Mouse (Mus musculus): ENCODE measurements around the gene Edem3. TPM values are rescaled to one million over a fixed set of nuclear protein-coding genes. Genes with fewer than 3 reads are reported as not detected.

Gene Edem3
- polyA plus RNA-seq, 1 experiment from 2014 or later, result 15.7 TPM

DNA sequence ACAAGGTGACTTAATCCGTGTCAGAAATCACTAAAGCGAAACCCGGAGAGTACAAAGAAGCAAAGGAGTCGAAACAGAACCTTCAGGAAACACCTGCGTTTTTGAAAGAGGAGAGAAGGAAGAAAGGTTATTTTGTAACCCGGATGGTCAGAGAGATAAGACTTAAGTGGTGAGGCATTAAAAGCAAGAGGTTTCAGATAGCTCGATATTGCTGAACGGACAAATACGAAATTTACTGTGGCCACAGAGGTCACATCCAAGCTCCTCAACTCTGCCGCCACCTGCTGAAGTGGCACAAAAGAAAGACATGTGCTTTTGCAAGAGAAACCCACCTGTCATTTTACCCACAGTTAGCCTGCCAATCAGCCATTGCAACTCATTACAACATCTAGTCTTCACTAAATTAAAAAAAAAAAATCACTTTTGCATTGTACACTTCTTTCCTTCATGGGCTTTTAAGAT, 1.1 kb upstream of the Edem3 start:
- 56% methylated on average over 10 of the region's 10 CpGs for WGBS
- Histone ChIP-seq H3K4me3 (replicated peaks) (peak overlapping the region; percentile 90), H3K4me1 (peaks cover 6% of the 10 kb centered on the region), H3K9me3 (no peaks in the 10 kb centered on the region), H3K27me3 (replicated peaks) (no peaks in the 10 kb centered on the region), H3K27ac (0 out of 2 replicates have a peak overlapping the region, but pooled peaks have one; percentile 6), H3K4me2 (peak overlapping the region; percentile 49), H3K9ac (no peak overlapping the region), H3K36me3 (no peaks in the 10 kb centered on the region)
- ATAC-seq (ENCODE audit: insufficient read depth, low FRiP score, low read depth), result no peak

DNA sequence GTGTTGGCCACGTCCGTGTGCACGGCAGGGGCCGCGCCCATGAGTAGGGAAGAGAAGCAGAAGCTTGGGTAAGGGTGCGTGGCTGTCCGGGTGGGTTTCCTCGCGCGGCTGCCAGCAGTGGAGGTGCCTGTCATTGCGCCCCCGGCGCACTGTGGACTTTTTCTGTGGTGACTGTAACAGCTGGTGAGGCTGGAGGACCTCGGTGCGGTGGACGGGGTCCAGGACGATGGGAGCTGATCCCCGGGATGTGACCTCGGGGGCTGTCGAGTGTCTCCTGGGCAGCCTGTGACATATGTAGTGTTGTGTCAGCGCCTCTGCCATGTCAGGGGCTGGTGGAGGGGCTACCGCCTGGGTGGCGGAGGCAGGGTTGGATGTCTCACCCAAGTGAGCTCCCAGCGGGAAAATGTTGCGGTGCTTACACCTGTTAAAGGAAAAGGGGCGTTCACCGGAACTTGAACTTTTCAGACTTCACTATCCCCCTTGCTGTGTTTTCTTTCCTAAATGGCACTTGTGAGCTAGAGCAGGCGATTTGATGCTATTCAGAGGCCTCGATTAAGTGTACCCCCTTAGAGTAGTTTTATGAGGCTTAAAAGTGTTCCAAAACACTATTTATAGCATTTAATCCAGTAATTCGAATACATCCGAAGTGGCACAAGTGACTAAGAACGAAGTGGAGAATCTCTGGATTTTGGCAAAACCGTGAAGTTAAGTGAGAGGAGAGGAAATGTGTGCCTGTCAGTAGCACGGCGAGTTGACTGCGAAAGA, 671 bp downstream of the Edem3 start:
- no peak for ATAC-seq (ENCODE audit: insufficient read depth, low FRiP score, low read depth)
- Histone ChIP-seq H3K27ac (peak overlapping the region; percentile 80), H3K9ac (peak overlapping the region; percentile 67), H3K4me3 (replicated peaks) (peak overlapping the region; percentile 90), H3K27me3 (replicated peaks) (no peaks in the 10 kb centered on the region), H3K9me3 (no peaks in the 10 kb centered on the region), H3K4me1 (peaks cover 6% of the 10 kb centered on the region), H3K36me3 (0 out of 2 replicates have a peak, but pooled peaks cover 3% of the 10 kb centered on the region), H3K4me2 (peak overlapping the region; percentile 73)
- 5% methylated on average over 36 of the region's 36 CpGs for WGBS

DNA sequence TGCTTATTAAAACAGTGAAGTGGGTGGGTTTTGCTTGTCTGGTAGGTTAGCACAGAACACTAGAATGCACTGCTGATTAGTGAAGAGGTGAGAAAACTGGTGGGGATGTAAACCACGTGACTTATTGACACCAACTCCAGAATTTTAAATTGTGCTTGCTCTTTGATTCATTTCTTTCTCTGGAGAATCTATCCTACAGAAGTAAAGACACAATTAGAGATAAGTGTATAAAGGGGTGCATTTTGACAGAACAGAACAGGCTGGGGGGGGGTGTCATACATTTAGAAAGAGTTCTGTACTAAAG, 1.2 kb downstream of the Edem3 start:
- H3K9ac ChIP-seq, result 0 out of 2 replicates have a peak overlapping the region, but pooled peaks have one; percentile 67

DNA sequence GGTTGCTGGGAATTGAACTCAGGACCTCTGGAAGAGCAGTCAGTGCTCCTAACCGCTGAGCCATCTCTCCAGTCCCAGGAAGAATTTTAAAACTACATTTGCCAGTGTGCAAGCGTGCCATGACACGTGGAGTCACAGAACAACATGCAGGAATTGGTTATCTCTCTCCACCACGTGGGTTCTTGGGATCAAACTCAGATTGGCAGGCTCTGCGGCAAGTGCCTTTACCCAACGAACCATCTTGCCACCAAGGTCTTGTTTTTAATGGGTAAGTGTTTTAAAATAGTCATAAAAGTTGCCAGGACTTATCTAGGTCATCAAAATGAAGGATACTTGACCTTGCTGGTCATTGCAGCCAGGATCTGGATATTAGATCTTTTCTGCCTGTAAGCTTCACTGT, 3.1 kb downstream of the Edem3 start:
- H3K4me1 ChIP-seq, result peaks cover 6% of the 10 kb centered on the region
- WGBS, result 80% methylated on average over 6 of the region's 6 CpGs
- no peak for ATAC-seq (ENCODE audit: insufficient read depth, low FRiP score, low read depth)
- no peak overlapping the region for H3K27ac ChIP-seq
- H3K36me3 ChIP-seq, result 0 out of 2 replicates have a peak, but pooled peaks cover 9% of the 10 kb centered on the region
- no peaks in the 10 kb centered on the region for H3K27me3 ChIP-seq (replicated peaks)
- no peak overlapping the region for H3K4me3 ChIP-seq (replicated peaks)
- no peaks in the 10 kb centered on the region for H3K9me3 ChIP-seq
- no peak overlapping the region for H3K4me2 ChIP-seq
- H3K9ac ChIP-seq, result no peak overlapping the region

More for the DNA sequence above, 1.2 kb downstream of the Edem3 start:
- no peak for ATAC-seq (ENCODE audit: insufficient read depth, low FRiP score, low read depth)
- Histone ChIP-seq H3K27me3 (replicated peaks) (no peaks in the 10 kb centered on the region), H3K4me1 (peaks cover 6% of the 10 kb centered on the region), H3K4me3 (replicated peaks) (peak overlapping the region; percentile 90), H3K36me3 (0 out of 2 replicates have a peak, but pooled peaks cover 3% of the 10 kb centered on the region), H3K4me2 (peak overlapping the region; percentile 73), H3K9me3 (no peaks in the 10 kb centered on the region), H3K27ac (no peak overlapping the region)
- WGBS, result 31% methylated on average over 1 of the region's 1 CpGs

DNA sequence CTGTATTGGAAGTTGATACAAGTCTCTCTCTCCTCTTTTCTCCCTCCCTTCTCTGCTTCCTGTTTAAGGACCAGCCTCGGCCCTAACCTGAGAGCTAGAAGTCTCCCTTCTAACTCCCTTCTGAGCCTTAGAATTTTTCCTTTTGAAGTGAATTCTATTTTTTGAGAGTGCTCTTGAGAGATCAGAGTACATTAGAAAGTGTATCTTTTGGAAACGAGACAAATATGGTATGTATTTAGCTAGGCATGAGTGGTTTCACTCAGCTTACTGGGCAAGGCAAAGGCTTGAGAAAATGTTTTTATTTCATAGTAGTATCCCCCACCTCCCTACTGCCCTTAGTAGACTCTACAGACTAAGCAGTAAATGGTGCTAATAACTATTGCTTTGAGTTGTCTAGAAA, 3.8 kb downstream of the Edem3 start:
- Histone ChIP-seq H3K4me1 (peaks cover 6% of the 10 kb centered on the region), H3K9ac (no peak overlapping the region), H3K4me2 (no peak overlapping the region), H3K4me3 (replicated peaks) (no peak overlapping the region), H3K27me3 (replicated peaks) (no peaks in the 10 kb centered on the region), H3K27ac (no peak overlapping the region), H3K36me3 (0 out of 2 replicates have a peak, but pooled peaks cover 9% of the 10 kb centered on the region), H3K9me3 (no peaks in the 10 kb centered on the region)
- WGBS, result 60% methylated on average over 2 of the region's 2 CpGs
- no peak for ATAC-seq (ENCODE audit: insufficient read depth, low FRiP score, low read depth)

DNA sequence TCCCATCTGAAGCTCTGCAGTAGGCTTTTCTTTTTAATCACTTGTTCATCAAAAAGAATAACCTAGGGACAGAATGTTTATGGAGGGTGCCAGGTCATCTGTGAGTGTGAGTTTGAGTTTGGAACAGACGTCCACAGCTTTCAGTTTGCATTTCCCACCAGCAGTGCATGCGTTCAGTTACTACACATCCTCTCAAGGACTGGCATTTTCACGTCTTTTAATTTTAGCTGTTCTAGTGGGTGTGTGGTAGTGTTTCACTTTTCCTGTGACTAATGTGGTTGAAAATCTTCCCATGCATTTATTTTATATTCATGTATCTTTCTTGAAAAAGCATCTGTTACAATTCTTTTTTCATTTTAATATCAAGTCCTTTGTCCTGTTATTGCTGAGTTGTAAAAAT, 9.1 kb downstream of the Edem3 start:
- 65% methylated on average over 3 of the region's 3 CpGs for WGBS
- Histone ChIP-seq H3K9ac (no peak overlapping the region), H3K9me3 (no peaks in the 10 kb centered on the region), H3K4me2 (no peak overlapping the region), H3K27ac (no peak overlapping the region), H3K36me3 (0 out of 2 replicates have a peak, but pooled peaks cover 9% of the 10 kb centered on the region), H3K27me3 (replicated peaks) (no peaks in the 10 kb centered on the region), H3K4me1 (no peaks in the 10 kb centered on the region), H3K4me3 (replicated peaks) (no peak overlapping the region)
- ATAC-seq (ENCODE audit: insufficient read depth, low FRiP score, low read depth), result no peak

DNA sequence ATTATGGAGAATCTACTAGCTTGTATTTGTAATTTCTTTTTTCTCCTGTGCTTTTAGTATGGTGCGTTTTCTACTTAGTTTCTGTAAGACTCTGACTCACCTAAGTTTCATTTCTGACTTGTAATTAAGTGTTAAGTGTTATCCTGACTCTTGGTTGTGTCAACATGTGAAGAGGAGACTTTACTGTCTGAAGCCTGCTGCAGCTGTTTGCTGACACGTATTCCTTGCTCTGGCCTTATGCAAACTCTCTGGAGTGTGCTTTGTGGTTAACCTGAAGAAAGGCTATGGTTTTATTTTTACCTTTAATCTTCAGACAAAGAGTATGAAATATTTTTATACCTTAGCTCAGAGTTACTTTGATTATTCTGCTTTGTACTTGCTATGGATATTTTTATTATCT, 11.0 kb downstream of the Edem3 start:
- no peak overlapping the region for H3K4me3 ChIP-seq (replicated peaks)
- no peaks in the 10 kb centered on the region for H3K4me1 ChIP-seq
- H3K27me3 ChIP-seq (replicated peaks), result no peaks in the 10 kb centered on the region
- H3K9ac ChIP-seq, result no peak overlapping the region
- no peak for ATAC-seq (ENCODE audit: insufficient read depth, low FRiP score, low read depth)
- whole genome bisulfite sequencing, result 75% methylated on average over 2 of the region's 2 CpGs
- no peaks in the 10 kb centered on the region for H3K9me3 ChIP-seq
- peaks cover 9% of the 10 kb centered on the region; the same call in 1 of the 2 replicates for H3K36me3 ChIP-seq
- H3K27ac ChIP-seq, result no peak overlapping the region
- H3K4me2 ChIP-seq, result no peak overlapping the region

DNA sequence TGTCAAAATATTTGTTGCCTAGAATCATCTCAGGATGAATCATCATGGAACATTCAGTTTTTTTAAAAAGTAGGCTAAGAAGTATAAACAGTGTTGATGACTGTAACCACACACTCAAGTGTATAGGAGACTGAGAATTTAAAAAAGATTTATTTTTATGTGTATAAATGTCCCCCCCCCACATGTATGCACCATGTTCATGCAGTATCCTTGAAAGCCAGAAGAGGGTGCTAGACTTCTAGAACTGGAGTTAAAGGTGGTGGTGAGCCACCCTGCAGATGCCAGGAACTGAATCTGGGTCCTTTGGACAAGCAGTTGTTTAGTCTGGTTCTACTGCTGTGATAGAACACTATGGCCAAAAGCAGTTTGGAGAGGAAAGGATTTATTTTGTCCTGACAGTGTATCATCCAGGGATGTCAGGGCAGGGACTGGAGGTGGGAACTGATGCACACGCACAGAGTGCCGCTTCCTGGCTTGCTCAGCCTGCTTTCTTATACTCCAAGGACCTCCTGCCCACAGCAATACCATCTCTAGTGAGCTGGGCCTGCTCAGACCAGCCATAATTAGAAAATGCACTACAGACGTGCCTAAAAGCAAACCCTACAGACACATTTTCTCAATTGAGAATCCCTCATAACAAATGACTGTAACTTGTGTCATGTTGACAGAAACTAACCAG, 11.9 kb downstream of the Edem3 start:
- H3K27ac ChIP-seq, result no peak overlapping the region
- no peaks in the 10 kb centered on the region for H3K4me1 ChIP-seq
- H3K9ac ChIP-seq, result no peak overlapping the region
- no peak overlapping the region for H3K4me2 ChIP-seq
- H3K9me3 ChIP-seq, result no peaks in the 10 kb centered on the region
- peaks cover 8% of the 10 kb centered on the region; the same call in 1 of the 2 replicates for H3K36me3 ChIP-seq
- 84% methylated on average over 3 of the region's 3 CpGs for WGBS
- H3K4me3 ChIP-seq (replicated peaks), result no peak overlapping the region
- H3K27me3 ChIP-seq (replicated peaks), result no peaks in the 10 kb centered on the region
- ATAC-seq (ENCODE audit: insufficient read depth, low FRiP score, low read depth), result no peak

DNA sequence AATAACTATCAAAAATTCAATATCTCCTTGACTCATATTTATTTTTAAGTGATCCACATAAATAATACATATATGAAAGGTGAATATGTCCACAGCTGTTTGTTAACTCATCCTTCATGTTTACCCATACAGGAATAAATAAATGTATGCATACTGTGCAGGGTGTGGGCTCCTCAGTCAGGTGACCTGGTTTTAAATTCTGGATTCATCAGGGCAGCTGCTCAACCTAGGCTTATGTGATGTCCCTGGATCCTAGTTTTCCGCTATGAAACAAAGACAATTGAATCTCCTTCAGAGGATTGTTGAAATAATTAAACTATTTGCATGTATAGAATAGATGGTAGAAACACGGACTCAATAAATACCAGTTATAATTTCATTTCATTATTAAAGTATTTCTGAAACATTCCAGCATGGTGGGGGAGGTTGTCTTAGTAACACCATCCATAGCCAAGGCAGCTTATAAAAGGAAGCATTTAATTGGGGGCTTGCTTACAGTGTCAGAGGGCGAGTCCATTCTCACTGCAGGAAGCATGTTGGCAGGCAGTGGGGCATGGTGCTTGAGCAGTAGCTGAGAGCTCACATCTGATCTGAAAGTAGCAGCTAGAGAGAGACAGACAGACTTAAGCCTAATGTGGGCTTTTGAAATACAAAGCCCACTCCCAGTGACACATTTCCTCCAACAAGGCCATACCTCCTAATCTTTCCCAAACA, 14.2 kb downstream of the Edem3 start:
- H3K4me1 ChIP-seq, result no peaks in the 10 kb centered on the region
- H3K9ac ChIP-seq, result no peak overlapping the region
- WGBS, result 90% methylated on average over 3 of the region's 3 CpGs
- H3K27ac ChIP-seq, result no peak overlapping the region
- no peak overlapping the region for H3K4me3 ChIP-seq (replicated peaks)
- H3K36me3 ChIP-seq, result peaks cover 7% of the 10 kb centered on the region; the same call in 1 of the 2 replicates
- H3K9me3 ChIP-seq, result no peaks in the 10 kb centered on the region
- no peak overlapping the region for H3K4me2 ChIP-seq
- no peaks in the 10 kb centered on the region for H3K27me3 ChIP-seq (replicated peaks)
- no peak for ATAC-seq (ENCODE audit: insufficient read depth, low FRiP score, low read depth)

DNA sequence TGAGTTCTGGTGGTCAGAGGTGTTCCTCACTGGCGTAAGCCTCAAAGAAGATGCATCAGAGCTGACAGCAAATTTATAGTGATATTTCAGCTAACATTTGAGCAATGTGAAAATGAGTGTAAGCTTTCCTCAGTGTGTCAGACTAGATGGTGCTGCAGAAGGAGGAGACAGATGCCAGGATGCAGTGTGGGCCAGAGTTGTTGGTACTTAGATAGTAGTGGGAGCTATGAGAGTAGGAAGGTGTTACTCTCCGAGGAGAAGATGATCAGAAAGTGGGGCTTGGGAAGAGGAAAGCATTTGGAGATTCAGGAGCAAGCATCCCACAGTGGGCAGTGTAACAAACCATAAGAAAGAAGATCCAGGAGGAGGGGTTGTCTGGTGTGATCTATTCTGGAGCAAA, 22.4 kb downstream of the Edem3 start:
- H3K27ac ChIP-seq, result no peak overlapping the region

DNA sequence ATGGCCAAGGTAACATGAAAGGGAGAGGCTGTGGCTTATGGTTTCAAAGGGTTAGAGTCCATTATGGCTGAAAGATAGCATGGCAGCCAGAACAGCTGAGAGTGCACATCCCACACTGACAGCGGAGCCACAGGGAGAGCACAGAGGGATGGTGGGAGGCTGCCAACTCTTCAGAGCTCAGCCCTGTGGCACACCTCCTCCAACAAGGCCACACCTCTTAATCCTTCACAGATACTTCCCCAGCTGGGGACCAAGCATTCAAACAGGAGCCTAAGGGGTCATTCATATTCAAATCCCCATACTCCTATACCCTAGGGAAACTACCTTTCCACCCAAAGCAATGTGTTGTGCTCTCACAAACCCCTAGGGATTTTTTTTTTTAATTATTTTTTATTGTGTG, 23.4 kb downstream of the Edem3 start:
- no peak overlapping the region for H3K4me2 ChIP-seq
- H3K9ac ChIP-seq, result no peak overlapping the region
- H3K27me3 ChIP-seq (replicated peaks), result no peaks in the 10 kb centered on the region
- no peak for ATAC-seq (ENCODE audit: insufficient read depth, low FRiP score, low read depth)
- H3K36me3 ChIP-seq, result peaks cover 14% of the 10 kb centered on the region
- H3K4me1 ChIP-seq, result no peaks in the 10 kb centered on the region
- no peaks in the 10 kb centered on the region for H3K9me3 ChIP-seq
- 70% methylated on average over 1 of the region's 1 CpGs for WGBS
- H3K27ac ChIP-seq, result no peak overlapping the region
- no peak overlapping the region for H3K4me3 ChIP-seq (replicated peaks)

More for the DNA sequence above, 22.4 kb downstream of the Edem3 start:
- H3K36me3 ChIP-seq, result peaks cover 15% of the 10 kb centered on the region
- no peaks in the 10 kb centered on the region for H3K9me3 ChIP-seq
- H3K4me3 ChIP-seq (replicated peaks), result no peak overlapping the region
- no peak overlapping the region for H3K9ac ChIP-seq
- 91% methylated on average over 2 of the region's 2 CpGs for WGBS
- H3K4me2 ChIP-seq, result no peak overlapping the region
- H3K4me1 ChIP-seq, result no peaks in the 10 kb centered on the region
- no peak for ATAC-seq (ENCODE audit: insufficient read depth, low FRiP score, low read depth)
- H3K27me3 ChIP-seq (replicated peaks), result no peaks in the 10 kb centered on the region

DNA sequence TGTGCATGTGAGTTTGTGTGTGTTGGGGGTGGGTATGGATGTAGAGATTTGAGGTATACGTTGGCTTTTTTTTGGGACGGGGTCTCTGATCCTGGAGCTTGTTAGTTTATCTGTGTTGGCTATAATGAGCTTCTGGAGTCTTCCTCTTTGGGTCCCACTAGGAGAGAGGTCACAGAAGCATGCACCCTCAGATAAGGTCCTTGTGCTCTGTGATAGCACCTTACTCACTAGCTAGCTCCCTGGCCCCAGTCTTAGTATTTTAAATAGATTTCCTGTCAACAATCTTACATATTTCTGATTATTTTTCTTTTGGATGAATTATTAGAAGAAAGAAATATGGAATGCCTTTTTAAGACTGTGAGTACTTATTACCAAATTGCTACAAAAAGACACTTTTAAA, 24.1 kb downstream of the Edem3 start:
- H3K9ac ChIP-seq, result no peak overlapping the region
- no peak overlapping the region for H3K27ac ChIP-seq
- 82% methylated on average over 2 of the region's 2 CpGs for WGBS
- H3K4me3 ChIP-seq (replicated peaks), result no peak overlapping the region
- H3K4me1 ChIP-seq, result no peaks in the 10 kb centered on the region
- no peaks in the 10 kb centered on the region for H3K27me3 ChIP-seq (replicated peaks)
- H3K36me3 ChIP-seq, result peaks cover 14% of the 10 kb centered on the region
- no peak for ATAC-seq (ENCODE audit: insufficient read depth, low FRiP score, low read depth)
- no peaks in the 10 kb centered on the region for H3K9me3 ChIP-seq
- H3K4me2 ChIP-seq, result no peak overlapping the region
